Mouse (Mus musculus) yolk sac, embryonic 10.5 days (tissue): ENCODE data around the gene Rara.
"Not testable (repeated sequence)": the region's sequence is repeated elsewhere in the genome, so short reads cannot be mapped to it uniquely, and the experiment has no call there.

Experiments
- DNase-seq: peaks from one replicate; pipeline ENCODE4 v3.0.0-alpha.2; 2017; ENCODE audit warnings: low spot score

The Rara gene

GRCm38 (mm10) chr11:98927438-98928076 lies at the start of gene Rara:
Rara (plus strand) TSS chr11:98927818.
- DNase-seq = no peak

- DNase-seq = no peak
These were observed 39.9 kb upstream of the Rara start for GRCm38 (mm10) chr11:98887703-98888102.

GRCm38 (mm10) chr11:98889077-98889476 lies 38.5 kb upstream of the Rara start:
- no peak for DNase-seq

GRCm38 (mm10) chr11:98889977-98890376 lies 37.6 kb upstream of the Rara start:
- no peak for DNase-seq

- DNase-seq = no peak
These were observed 35.2 kb upstream of the Rara start for GRCm38 (mm10) chr11:98892426-98892825.

- no peak for DNase-seq
These were observed 27.0 kb upstream of the Rara start for GRCm38 (mm10) chr11:98900529-98901125.

GRCm38 (mm10) chr11:98902621-98903245 lies 24.9 kb upstream of the Rara start:
- DNase-seq = peak; percentile 46

- no peak for DNase-seq
These were observed 23.0 kb upstream of the Rara start for GRCm38 (mm10) chr11:98904577-98904976.

GRCm38 (mm10) chr11:98905033-98905432 lies 22.6 kb upstream of the Rara start:
- no peak for DNase-seq

GRCm38 (mm10) chr11:98905583-98905982 lies 22.0 kb upstream of the Rara start:
- no peak for DNase-seq

GRCm38 (mm10) chr11:98907063-98907436 lies 20.6 kb upstream of the Rara start:
- no peak for DNase-seq

- peak; percentile 98 for DNase-seq
These were observed 20.0 kb upstream of the Rara start, which contains the start of gene Cdc6 for GRCm38 (mm10) chr11:98907437-98908173. Cdc6 (plus strand) TSS chr11:98907801.

GRCm38 (mm10) chr11:98909654-98910053 lies 18.0 kb upstream of the Rara start:
- DNase-seq = no peak

- DNase-seq = no peak
These were observed 17.2 kb upstream of the Rara start for GRCm38 (mm10) chr11:98910415-98910814.

GRCm38 (mm10) chr11:98911498-98911897 lies 16.1 kb upstream of the Rara start:
- no peak for DNase-seq

GRCm38 (mm10) chr11:98914196-98914595 lies 13.4 kb upstream of the Rara start:
- no peak for DNase-seq

- not testable (repeated sequence) for DNase-seq
These were observed 11.2 kb upstream of the Rara start for GRCm38 (mm10) chr11:98916376-98916775.

- no peak for DNase-seq
These were observed 10.1 kb upstream of the Rara start for GRCm38 (mm10) chr11:98917428-98918005.

GRCm38 (mm10) chr11:98918231-98918630 lies 9.4 kb upstream of the Rara start:
- no peak for DNase-seq

GRCm38 (mm10) chr11:98919009-98919408 lies 8.6 kb upstream of the Rara start:
- DNase-seq = no peak

- not testable (repeated sequence) for DNase-seq
These were observed 5.8 kb upstream of the Rara start for GRCm38 (mm10) chr11:98921813-98922212.

- peak; percentile 45 for DNase-seq
These were observed 5.3 kb upstream of the Rara start for GRCm38 (mm10) chr11:98922307-98922706.
